Mouse (Mus musculus) spleen, adult 2 months (tissue): Measurements from ENCODE around the gene Gm29666.

Experiments
- CTCF ChIP-seq: fragments of 200-500 bp; IDR thresholded peaks from 2 replicates; pipeline ENCODE4 v1.5.1; 2011; ENCODE audit warnings: mild to moderate bottlenecking, inconsistent platforms; ENCODE audit not compliant: insufficient read depth, insufficient read length, insufficient replicate concordance; ENCODE audit errors: extremely low read depth
- POLR2A ChIP-seq: fragments of 200-500 bp; IDR thresholded peaks from 2 replicates; pipeline ENCODE4 v1.6.1; 2011; ENCODE audit warnings: low read depth, low read length, inconsistent platforms

GRCm38 (mm10) chr15:84968534-84968933, 48.7 kb upstream of the Gm29666 start:
- TF ChIP-seq CTCF = no peak
- no peak for TF ChIP-seq POLR2A
